Mouse (Mus musculus): Measurements from ENCODE around the gene Gm20890. TPM values are rescaled to one million over a fixed set of nuclear protein-coding genes. Genes with fewer than 3 reads are reported as not detected.
"Not testable (repeated sequence)": the region's sequence is repeated elsewhere in the genome, so short reads cannot be mapped to it uniquely, and the experiment has no call there.

The Gm20890 gene
- total RNA-seq (2021) = not detected

- not testable (repeated sequence) for DNase-seq (ENCODE audit: extremely low spot score in 1 of 2, low spot score in 1 of 2)
Observed at GRCm38 (mm10) chrY:26776699-26777098, at the start of gene Gm20890. Gm20890 (minus strand) TSS chrY:26776799.
